Mouse (Mus musculus) gastrocnemius, postnatal 10 days (tissue): Measurements from ENCODE around the gene Nmt1. TPM values are rescaled to one million over a fixed set of nuclear protein-coding genes. Genes with fewer than 3 reads are reported as not detected.

Source experiments
- DNase-seq: peaks from one replicate; pipeline ENCODE4 v3.0.0; 2021; ENCODE audit warnings: mixed read lengths
- microRNA-seq, 2 experiments: library from miRNA; unstranded; fragments of <30 nt; microRNA quantifications; one replicate each; pipeline ENCODE4 v1.2.0; 2021
- total RNA-seq, 2 experiments: library from RNA; stranded (reverse); gene quantifications; 2 replicates each; pipeline ENCODE4 v1.2.3; 2021

The Nmt1 gene
- total RNA-seq, 2 experiments from 2014 or later, result 41.5 to 49.7 TPM

- DNase-seq, result no peak
These were observed 83.3 kb downstream of the Nmt1 start for GRCm38 (mm10) chr11:103111301-103111700.

- DNase-seq, result peak; percentile 77
These were observed 84.0 kb downstream of the Nmt1 start for GRCm38 (mm10) chr11:103111881-103112551.

- no peak for DNase-seq
These were observed 84.5 kb downstream of the Nmt1 start for GRCm38 (mm10) chr11:103112552-103112912.

- no peak for DNase-seq
These were observed 85.0 kb downstream of the Nmt1 start for GRCm38 (mm10) chr11:103113005-103113404.

- no peak for DNase-seq
These were observed 85.8 kb downstream of the Nmt1 start for GRCm38 (mm10) chr11:103113771-103114170.

GRCm38 (mm10) chr11:103114270-103114943 lies 86.4 kb downstream of the Nmt1 start:
- DNase-seq, result no peak

GRCm38 (mm10) chr11:103115163-103116007 lies 87.4 kb downstream of the Nmt1 start:
- DNase-seq, result peak; percentile 73

- peak; percentile 98 for DNase-seq
These were observed 88.2 kb downstream of the Nmt1 start, which contains the start of gene Hexim1 for GRCm38 (mm10) chr11:103116008-103116818. Gene Hexim1 (plus strand): TSS chr11:103116231.

GRCm38 (mm10) chr11:103116959-103117590 lies 89.1 kb downstream of the Nmt1 start:
- peak; percentile 72 for DNase-seq

- DNase-seq, result no peak
These were observed 89.6 kb downstream of the Nmt1 start for GRCm38 (mm10) chr11:103117591-103118009.

Small RNAs within 50 kb of the gene (microRNA-seq; reads per million reads assigned to microRNA genes)
- 0 to 0.32 reads per million in 2 experiments for gene Mir6931

Other genes starting within 250 kb of the Nmt1 start
- 10 to 100 TPM; 23.7 to 27.6 TPM for gene Gjc1, start 208.5 kb upstream of the Nmt1 start, total RNA-seq
- 1 to 10 TPM; 2.8 to 4.2 TPM for gene Higd1b, start 192.3 kb upstream of the Nmt1 start, total RNA-seq
- 10 to 100 TPM; 49.5 to 52.3 TPM for gene Eftud2, start 147.2 kb upstream of the Nmt1 start, total RNA-seq
- gene Ccdc103, start 147.0 kb upstream of the Nmt1 start, total RNA-seq, result under 1 TPM in 1 of 2 experiments, not detected in 1; 0.14 TPM
- gene Fam187a, start 143.0 kb upstream of the Nmt1 start, total RNA-seq, result not detected
- gene Gfap, start 127.3 kb upstream of the Nmt1 start, total RNA-seq, result under 1 TPM; 0.09 to 0.61 TPM
- gene Kif18b, start 103.1 kb upstream of the Nmt1 start, total RNA-seq, result 1 to 10 TPM; 4.0 to 5.7 TPM
- gene C1ql1, start 81.5 kb upstream of the Nmt1 start, total RNA-seq, result under 1 TPM; 0.31 to 0.93 TPM
- 10 to 100 TPM; 34.9 to 45.5 TPM for gene Dcakd, start 143 bp downstream of the Nmt1 start, total RNA-seq
- gene Plcd3, start 73.5 kb downstream of the Nmt1 start, total RNA-seq, result 1 to 10 TPM; 5.8 to 8.6 TPM
- gene Acbd4, start 73.5 kb downstream of the Nmt1 start, total RNA-seq, result 10 to 100 TPM; 34.9 to 50.5 TPM
- gene Hexim1, start 88.0 kb downstream of the Nmt1 start, total RNA-seq, result 10 to 100 TPM; 24.0 to 26.7 TPM
- 1 to 10 TPM; 5.8 to 6.7 TPM for gene Hexim2, start 104.2 kb downstream of the Nmt1 start, total RNA-seq
- 1 to 10 TPM; 6.3 to 8.9 TPM for gene Fmnl1, start 142.9 kb downstream of the Nmt1 start, total RNA-seq
- not detected for gene 1700023F06Rik, start 180.4 kb downstream of the Nmt1 start, total RNA-seq
- not detected for gene Spata32, start 190.2 kb downstream of the Nmt1 start, total RNA-seq
- gene Map3k14, start 239.3 kb downstream of the Nmt1 start, total RNA-seq, result 1 to 10 TPM; 3.3 to 5.0 TPM